Mouse (Mus musculus) kidney, adult 2 months (tissue): ENCODE measurements at regions not wholly inside any gene's neighbourhood (a gene's known extent, or its start where the extent isn't known, plus 50 kb on each side); places are given as distances from the start of the nearest gene placed in this dataset.

Experiments used
- CTCF ChIP-seq: fragments of 200-500 bp; conservative IDR thresholded peaks from 2 replicates; pipeline ENCODE4 v1.5.1; 2011; ENCODE audit warnings: low read depth, mild to moderate bottlenecking, control low read depth, low read length, moderate library complexity, mixed read lengths; ENCODE audit not compliant: insufficient read depth, insufficient read length
- POLR2A ChIP-seq: fragments of 200-500 bp; IDR thresholded peaks from one replicate; pipeline ENCODE4 v1.6.1; 2011; ENCODE audit warnings: low read depth, low read length, control low read depth

DNA sequence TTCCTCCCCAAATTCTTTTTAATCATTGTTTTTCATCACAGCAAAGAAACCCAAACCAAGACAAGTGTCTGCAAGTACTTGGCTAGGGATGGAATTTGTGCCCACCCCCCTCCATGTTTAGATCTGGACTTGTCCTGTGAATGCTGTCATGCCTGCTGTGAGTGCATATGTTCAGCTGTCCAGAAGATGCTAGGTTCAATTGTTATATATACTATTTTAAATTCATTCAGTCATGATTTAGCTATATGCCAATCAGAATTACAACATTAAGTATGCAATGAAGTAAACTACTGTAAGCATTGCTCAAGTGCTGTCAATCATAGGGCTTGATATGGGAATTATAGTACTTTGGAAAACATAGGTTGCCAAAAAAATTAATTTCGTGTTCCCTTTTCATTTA lies 94.5 kb upstream of the Ppfia2 start:
- TF ChIP-seq POLR2A (no peak), CTCF (no peak)
